Mouse (Mus musculus): Measurements from ENCODE around the gene 2810006K23Rik. TPM values are rescaled to one million over a fixed set of nuclear protein-coding genes. Genes with fewer than 3 reads are reported as not detected.
"Not testable (repeated sequence)": the region's sequence is repeated elsewhere in the genome, so short reads cannot be mapped to it uniquely, and the experiment has no call there.

2810006K23Rik gene
- polyA plus RNA-seq, 1 experiment from 2014 or later = 20.3 TPM

DNA sequence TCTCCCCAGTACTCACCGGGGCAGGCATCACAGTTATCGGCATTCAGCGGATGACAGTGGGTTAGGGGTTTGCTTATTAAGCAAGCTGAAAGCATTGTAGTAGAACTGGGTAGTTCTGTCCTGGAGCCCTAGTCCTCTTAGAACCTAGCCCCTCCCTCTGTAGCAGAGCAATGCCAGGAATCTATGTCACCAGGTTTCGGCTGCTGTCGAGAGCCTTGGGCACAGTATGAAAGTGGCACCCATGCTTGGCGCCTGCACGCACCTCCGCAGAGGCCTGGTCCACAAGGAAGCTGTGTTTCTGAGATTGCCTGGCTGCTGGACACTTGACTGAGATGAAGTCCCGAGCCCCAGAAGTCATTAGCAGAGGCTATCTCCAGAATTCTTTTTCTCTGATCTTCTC is 9.2 kb downstream of the 2810006K23Rik start:
- Histone ChIP-seq H3K27me3 (ENCODE audit: control insufficient read depth, insufficient read depth, low read length) (no peaks in the 10 kb centered on the region), H3K4me3 (ENCODE audit: low read length) (no peak overlapping the region), H3K27ac (ENCODE audit: low read length) (peak overlapping the region; percentile 65), H3K9ac (ENCODE audit: low read length) (no peak overlapping the region), H3K4me1 (ENCODE audit: control insufficient read depth, insufficient read depth, low read length) (peaks cover 40% of the 10 kb centered on the region), H3K9me3 (replicated peaks; ENCODE audit: control insufficient read depth, low read length) (no peaks in the 10 kb centered on the region), H3K36me3 (ENCODE audit: control insufficient read depth, insufficient read depth) (no peaks in the 10 kb centered on the region), H3K4me2 (ENCODE audit: low read depth, low read length) (no peak overlapping the region)
- WGBS = 57% methylated on average over 9 of the region's 9 CpGs
- peak; percentile 29; the same call in 1 of the 2 replicates for ATAC-seq (replicated peaks; ENCODE audit: extremely low read depth, insufficient read depth, low FRiP score)

DNA sequence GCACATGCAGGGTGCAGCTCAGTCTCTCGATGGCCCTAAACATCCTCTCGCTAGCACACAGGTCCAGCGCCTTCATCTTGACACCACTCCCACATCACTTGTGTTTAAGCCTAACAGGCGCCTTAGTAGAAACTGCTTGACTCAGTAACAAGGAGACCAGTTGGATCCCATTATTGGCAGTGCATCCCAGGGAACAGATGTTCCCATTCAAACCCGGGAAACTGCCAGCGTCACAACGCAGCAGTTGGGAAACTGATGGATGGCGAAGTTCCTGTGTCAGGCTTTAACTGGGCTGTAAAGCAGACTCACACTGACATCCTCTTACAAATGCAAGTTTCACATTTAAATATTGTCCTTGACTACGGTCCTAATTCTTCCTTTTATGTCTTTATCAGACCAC is 10.0 kb downstream of the 2810006K23Rik start:
- Histone ChIP-seq H3K27ac (ENCODE audit: low read length) (no peak overlapping the region), H3K9ac (ENCODE audit: low read length) (no peak overlapping the region), H3K4me1 (ENCODE audit: control insufficient read depth, insufficient read depth, low read length) (peaks cover 40% of the 10 kb centered on the region), H3K27me3 (ENCODE audit: control insufficient read depth, insufficient read depth, low read length) (no peaks in the 10 kb centered on the region), H3K4me3 (ENCODE audit: low read length) (no peak overlapping the region), H3K36me3 (ENCODE audit: control insufficient read depth, insufficient read depth) (no peaks in the 10 kb centered on the region), H3K9me3 (replicated peaks; ENCODE audit: control insufficient read depth, low read length) (no peaks in the 10 kb centered on the region), H3K4me2 (ENCODE audit: low read depth, low read length) (no peak overlapping the region)
- WGBS = 64% methylated on average over 9 of the region's 9 CpGs
- ATAC-seq (replicated peaks; ENCODE audit: extremely low read depth, insufficient read depth, low FRiP score) = no peak

DNA sequence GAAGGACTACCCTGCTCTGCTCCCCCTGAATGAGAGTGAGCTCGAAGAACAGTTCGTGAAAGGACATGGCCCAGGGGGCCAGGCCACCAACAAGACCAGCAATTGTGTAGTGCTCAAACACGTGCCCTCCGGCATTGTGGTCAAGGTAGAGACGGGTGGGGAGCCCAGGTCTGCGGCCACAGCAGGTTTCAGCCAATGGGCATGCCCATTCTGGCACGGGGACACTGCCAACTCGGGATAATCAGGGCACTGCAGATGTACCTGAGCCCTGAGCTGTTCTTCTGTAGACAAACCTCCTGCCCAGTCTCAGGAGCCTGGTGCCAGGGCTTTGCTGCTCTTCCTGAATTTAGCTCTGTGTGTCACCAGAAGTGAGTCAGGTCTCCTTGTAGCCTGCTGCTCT is 10.9 kb downstream of the 2810006K23Rik start:
- Histone ChIP-seq H3K4me1 (ENCODE audit: control insufficient read depth, insufficient read depth, low read length) (peaks cover 33% of the 10 kb centered on the region), H3K4me2 (ENCODE audit: low read depth, low read length) (no peak overlapping the region), H3K9ac (ENCODE audit: low read length) (no peak overlapping the region), H3K27ac (ENCODE audit: low read length) (no peak overlapping the region), H3K9me3 (replicated peaks; ENCODE audit: control insufficient read depth, low read length) (no peaks in the 10 kb centered on the region), H3K36me3 (ENCODE audit: control insufficient read depth, insufficient read depth) (no peaks in the 10 kb centered on the region), H3K27me3 (ENCODE audit: control insufficient read depth, insufficient read depth, low read length) (no peaks in the 10 kb centered on the region), H3K4me3 (ENCODE audit: low read length) (no peak overlapping the region)
- ATAC-seq (replicated peaks; ENCODE audit: extremely low read depth, insufficient read depth, low FRiP score) = no peak
- 91% methylated on average over 8 of the region's 8 CpGs for WGBS

DNA sequence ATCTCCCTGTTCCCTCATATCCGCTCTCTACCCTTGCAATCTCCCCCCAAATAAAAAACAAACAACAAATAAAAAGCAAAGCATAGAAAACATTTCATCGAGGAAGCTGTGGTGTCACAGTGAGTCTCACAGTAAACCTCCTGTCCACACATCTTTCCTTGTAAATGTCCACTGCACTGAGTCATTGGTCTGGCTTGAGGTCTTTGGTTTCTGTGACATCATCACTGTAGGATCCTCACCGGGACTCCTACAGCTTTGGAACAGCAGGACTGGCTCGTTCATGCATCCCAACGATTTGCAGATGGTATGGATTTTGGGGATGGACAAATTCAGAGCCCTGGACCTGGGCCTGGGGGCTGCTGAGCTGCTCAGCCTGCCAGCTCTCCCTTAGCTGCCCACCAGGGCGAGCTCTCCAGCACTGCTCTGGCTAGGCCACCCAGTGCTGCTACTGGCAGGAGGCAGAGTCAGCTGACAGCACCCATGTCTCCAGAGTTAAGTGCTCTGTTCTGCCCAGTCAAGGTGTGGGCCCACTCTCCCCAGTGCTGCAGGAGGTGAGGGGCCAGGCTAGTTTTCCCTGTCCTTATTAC is 14.0 kb downstream of the 2810006K23Rik start:
- H3K36me3 ChIP-seq (ENCODE audit: control insufficient read depth, insufficient read depth) = peaks cover 17% of the 10 kb centered on the region
- H3K9me3 ChIP-seq (replicated peaks; ENCODE audit: control insufficient read depth, low read length); H3K27me3 ChIP-seq (ENCODE audit: control insufficient read depth, insufficient read depth, low read length); ATAC-seq (replicated peaks; ENCODE audit: extremely low read depth, insufficient read depth, low FRiP score); H3K4me2 ChIP-seq (ENCODE audit: low read depth, low read length); H3K27ac ChIP-seq (ENCODE audit: low read length); H3K9ac ChIP-seq (ENCODE audit: low read length); H3K4me3 ChIP-seq (ENCODE audit: low read length): not testable (repeated sequence)
- 70% methylated on average over 6 of the region's 6 CpGs for WGBS
- peaks cover 15% of the 10 kb centered on the region for H3K4me1 ChIP-seq (ENCODE audit: control insufficient read depth, insufficient read depth, low read length)

DNA sequence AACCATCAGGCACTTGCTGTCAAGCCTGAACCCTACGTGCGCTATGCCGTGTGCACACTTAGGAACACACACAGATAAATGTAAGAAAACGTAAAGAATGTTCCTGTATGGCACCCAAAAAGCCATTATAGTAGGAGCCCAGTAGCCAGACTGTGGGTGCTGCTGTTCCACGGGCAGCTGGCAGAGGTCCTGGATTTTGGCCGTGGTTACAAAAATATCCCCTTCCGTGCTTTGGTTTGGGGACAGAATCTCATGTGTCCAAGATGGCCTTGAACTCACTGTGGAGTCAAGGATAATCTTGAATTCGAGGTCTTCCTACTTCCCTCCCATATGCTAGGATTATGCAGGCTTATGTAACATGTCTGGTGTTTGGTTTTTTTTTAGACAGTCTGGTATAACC is 15.0 kb downstream of the 2810006K23Rik start:
- Histone ChIP-seq H3K4me3 (ENCODE audit: low read length) (no peak overlapping the region), H3K9ac (ENCODE audit: low read length) (no peak overlapping the region), H3K36me3 (ENCODE audit: control insufficient read depth, insufficient read depth) (peaks cover 17% of the 10 kb centered on the region), H3K4me2 (ENCODE audit: low read depth, low read length) (no peak overlapping the region), H3K9me3 (replicated peaks; ENCODE audit: control insufficient read depth, low read length) (no peaks in the 10 kb centered on the region), H3K27ac (ENCODE audit: low read length) (no peak overlapping the region), H3K4me1 (ENCODE audit: control insufficient read depth, insufficient read depth, low read length) (peaks cover 8% of the 10 kb centered on the region), H3K27me3 (ENCODE audit: control insufficient read depth, insufficient read depth, low read length) (no peaks in the 10 kb centered on the region)
- 76% methylated on average over 8 of the region's 8 CpGs for WGBS
- no peak for ATAC-seq (replicated peaks; ENCODE audit: extremely low read depth, insufficient read depth, low FRiP score)

DNA sequence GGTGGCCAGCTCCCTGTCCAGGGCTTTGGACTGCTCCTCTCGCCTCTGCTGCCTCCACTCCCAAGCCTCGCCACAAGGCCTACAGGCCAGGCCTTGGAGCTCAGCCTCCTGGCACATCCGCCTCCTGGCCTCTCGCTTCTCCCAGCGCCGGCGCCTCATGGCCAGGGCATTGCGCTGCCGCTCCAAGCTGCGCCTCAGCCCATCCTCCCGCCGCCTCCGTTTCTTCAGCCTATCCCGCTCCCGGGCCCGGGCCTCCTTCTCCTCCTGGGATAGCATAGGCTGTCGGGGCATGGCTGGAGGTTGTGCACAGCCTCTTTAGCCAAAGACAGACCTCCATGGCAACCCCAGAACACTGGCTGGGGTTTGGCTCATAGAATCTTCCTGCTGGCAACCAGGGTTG is 21.3 kb downstream of the 2810006K23Rik start:
- ATAC-seq (replicated peaks; ENCODE audit: extremely low read depth, insufficient read depth, low FRiP score) = no peak
- Histone ChIP-seq H3K36me3 (ENCODE audit: control insufficient read depth, insufficient read depth) (peaks cover 32% of the 10 kb centered on the region), H3K27ac (ENCODE audit: low read length) (no peak overlapping the region)

DNA sequence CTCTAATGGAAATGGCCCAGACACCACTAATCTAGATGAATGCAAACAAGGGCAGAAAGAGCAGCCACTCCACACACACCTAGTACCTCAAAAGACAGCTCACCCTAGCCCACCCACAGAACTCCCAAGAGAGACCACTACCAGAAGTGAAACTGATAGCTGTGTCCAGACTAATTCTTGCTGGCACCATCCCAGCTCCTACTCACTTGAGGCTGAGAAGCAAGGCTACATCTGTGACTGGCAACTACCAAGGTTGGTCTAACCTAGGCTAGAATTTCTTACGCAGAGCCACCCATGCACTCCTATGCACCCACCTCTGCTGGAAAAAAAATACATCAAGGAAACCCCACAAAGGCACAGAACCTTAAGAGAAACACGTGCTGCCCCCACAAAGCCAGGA is 22.5 kb downstream of the 2810006K23Rik start:
- no peak overlapping the region for H3K9ac ChIP-seq (ENCODE audit: low read length)
- peaks cover 26% of the 10 kb centered on the region for H3K4me1 ChIP-seq (ENCODE audit: control insufficient read depth, insufficient read depth, low read length)
- no peaks in the 10 kb centered on the region for H3K9me3 ChIP-seq (replicated peaks; ENCODE audit: control insufficient read depth, low read length)
- H3K27ac ChIP-seq (ENCODE audit: low read length) = no peak overlapping the region
- ATAC-seq (replicated peaks; ENCODE audit: extremely low read depth, insufficient read depth, low FRiP score) = no peak
- 82% methylated on average over 2 of the region's 2 CpGs for WGBS
- no peaks in the 10 kb centered on the region for H3K27me3 ChIP-seq (ENCODE audit: control insufficient read depth, insufficient read depth, low read length)
- H3K4me3 ChIP-seq (ENCODE audit: low read length) = no peak overlapping the region
- peaks cover 25% of the 10 kb centered on the region for H3K36me3 ChIP-seq (ENCODE audit: control insufficient read depth, insufficient read depth)
- H3K4me2 ChIP-seq (ENCODE audit: low read depth, low read length) = no peak overlapping the region

More for the DNA sequence above, 21.3 kb downstream of the 2810006K23Rik start:
- no peak overlapping the region for H3K9ac ChIP-seq (ENCODE audit: low read length)
- no peak overlapping the region for H3K4me2 ChIP-seq (ENCODE audit: low read depth, low read length)
- H3K9me3 ChIP-seq (replicated peaks; ENCODE audit: control insufficient read depth, low read length) = no peaks in the 10 kb centered on the region
- H3K4me1 ChIP-seq (ENCODE audit: control insufficient read depth, insufficient read depth, low read length) = peaks cover 26% of the 10 kb centered on the region
- 92% methylated on average over 17 of the region's 17 CpGs for WGBS
- H3K4me3 ChIP-seq (ENCODE audit: low read length) = no peak overlapping the region
- no peaks in the 10 kb centered on the region for H3K27me3 ChIP-seq (ENCODE audit: control insufficient read depth, insufficient read depth, low read length)

DNA sequence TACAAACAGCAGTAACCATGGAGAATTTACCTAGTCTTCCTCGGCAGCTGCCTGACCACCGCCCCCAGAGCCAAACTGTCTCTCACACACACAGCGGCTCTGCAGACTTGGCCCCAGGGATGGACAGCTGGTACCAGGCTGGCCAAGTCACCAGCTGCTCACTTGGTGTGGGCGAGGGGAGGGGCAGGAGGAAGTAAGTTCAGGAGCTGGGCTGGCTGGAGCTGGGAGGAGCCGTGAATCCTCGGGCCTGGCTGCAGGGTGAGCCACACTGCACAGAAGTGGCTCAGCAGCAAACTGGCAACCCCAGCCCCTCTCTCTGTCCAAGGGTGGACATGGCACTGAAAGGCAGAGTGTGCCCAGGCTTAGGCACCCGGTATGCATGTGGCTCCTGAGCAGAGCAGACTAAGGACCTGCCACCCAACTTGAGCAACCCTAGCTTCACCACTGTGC is 23.2 kb downstream of the 2810006K23Rik start:
- ATAC-seq (replicated peaks; ENCODE audit: extremely low read depth, insufficient read depth, low FRiP score) = 0 out of 2 replicates have a peak, but pooled peaks have one; percentile 4
- H3K27ac ChIP-seq (ENCODE audit: low read length) = peak overlapping the region; percentile 97

DNA sequence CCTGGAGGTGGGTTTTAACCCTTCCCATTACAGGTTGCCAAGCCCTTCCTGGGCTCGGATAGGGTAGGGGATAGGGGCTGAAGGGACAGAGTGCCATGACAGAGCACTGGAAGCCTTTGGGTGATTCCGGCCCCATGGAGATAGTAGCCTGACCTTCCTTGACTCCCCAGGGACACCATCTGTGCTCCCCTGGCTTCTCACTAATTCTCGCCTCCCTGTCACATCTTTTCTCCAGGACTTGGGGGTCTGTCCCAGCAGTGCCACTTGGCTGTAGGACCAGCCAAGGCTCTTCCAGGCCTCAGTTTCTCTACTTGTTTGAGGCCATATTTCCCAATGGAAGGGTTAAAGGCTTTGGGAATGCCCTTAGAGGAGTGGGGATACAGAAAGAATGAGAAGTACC is 23.7 kb downstream of the 2810006K23Rik start:
- peak overlapping the region; percentile 99 for H3K9ac ChIP-seq (ENCODE audit: low read length)
- H3K27me3 ChIP-seq (ENCODE audit: control insufficient read depth, insufficient read depth, low read length) = no peaks in the 10 kb centered on the region
- no peak for ATAC-seq (replicated peaks; ENCODE audit: extremely low read depth, insufficient read depth, low FRiP score)
- peaks cover 19% of the 10 kb centered on the region for H3K36me3 ChIP-seq (ENCODE audit: control insufficient read depth, insufficient read depth)
- H3K4me2 ChIP-seq (ENCODE audit: low read depth, low read length) = peak overlapping the region; percentile 99
- H3K4me1 ChIP-seq (ENCODE audit: control insufficient read depth, insufficient read depth, low read length) = peaks cover 26% of the 10 kb centered on the region
- H3K4me3 ChIP-seq (ENCODE audit: low read length) = peak overlapping the region; percentile 90
- peak overlapping the region; percentile 97 for H3K27ac ChIP-seq (ENCODE audit: low read length)
- 54% methylated on average over 3 of the region's 3 CpGs for WGBS
- H3K9me3 ChIP-seq (replicated peaks; ENCODE audit: control insufficient read depth, low read length) = no peaks in the 10 kb centered on the region

More for the DNA sequence above, 23.2 kb downstream of the 2810006K23Rik start:
- WGBS = 26% methylated on average over 7 of the region's 7 CpGs
- H3K4me1 ChIP-seq (ENCODE audit: control insufficient read depth, insufficient read depth, low read length) = peaks cover 26% of the 10 kb centered on the region
- peak overlapping the region; percentile 90 for H3K4me3 ChIP-seq (ENCODE audit: low read length)
- peak overlapping the region; percentile 99 for H3K9ac ChIP-seq (ENCODE audit: low read length)
- H3K36me3 ChIP-seq (ENCODE audit: control insufficient read depth, insufficient read depth) = peaks cover 23% of the 10 kb centered on the region
- H3K27me3 ChIP-seq (ENCODE audit: control insufficient read depth, insufficient read depth, low read length) = no peaks in the 10 kb centered on the region
- H3K9me3 ChIP-seq (replicated peaks; ENCODE audit: control insufficient read depth, low read length) = no peaks in the 10 kb centered on the region
- peak overlapping the region; percentile 99 for H3K4me2 ChIP-seq (ENCODE audit: low read depth, low read length)

All from heart, embryonic 16.5 days (tissue).